Mouse (Mus musculus) liver, adult 2 months (tissue): ENCODE results near the gene Rgs7.

Experiments
- CTCF ChIP-seq: fragments of 200-500 bp; IDR thresholded peaks from 2 replicates; pipeline ENCODE4 v1.5.1; 2011; ENCODE audit warnings: low read depth, low read length, control low read depth
- POLR2A ChIP-seq: fragments of 200-500 bp; IDR thresholded peaks from 2 replicates; pipeline ENCODE4 v1.6.1; 2011; ENCODE audit warnings: low read length, control low read depth; ENCODE audit not compliant: insufficient read depth; ENCODE audit errors: extremely low read depth

- TF ChIP-seq POLR2A, result no peak
- TF ChIP-seq CTCF, result no peak
Observed at GRCm38 (mm10) chr1:175069758-175070290, 422.5 kb downstream of the Rgs7 start.
